Mouse (Mus musculus) ES-CJ7 (cell line): ENCODE data around the gene Mfge8.

Experiments used
- DNase-seq: peaks from one replicate; pipeline ENCODE4 v3.0.0; 2011; ENCODE audit warnings: low read depth, low spot score

Gene Mfge8

GRCm38 (mm10) chr7:79130385-79130784 is 18.5 kb downstream of the Mfge8 start:
- no peak for DNase-seq

- DNase-seq: peak; percentile 41
Observed at GRCm38 (mm10) chr7:79129883-79130282, 19.0 kb downstream of the Mfge8 start.

GRCm38 (mm10) chr7:79123465-79123864 is 25.4 kb downstream of the Mfge8 start:
- DNase-seq: no peak

GRCm38 (mm10) chr7:79113848-79114247 is 35.0 kb downstream of the Mfge8 start:
- no peak for DNase-seq

- peak; percentile 19 for DNase-seq
Observed at GRCm38 (mm10) chr7:79096492-79096891, 52.4 kb downstream of the Mfge8 start.

GRCm38 (mm10) chr7:79089111-79089510 is 59.7 kb downstream of the Mfge8 start:
- peak; percentile 73 for DNase-seq
